Mouse (Mus musculus) mouse trophoblast stem cell (cell line): ENCODE measurements at regions not wholly inside any gene's neighbourhood (a gene's known extent, or its start where the extent isn't known, plus 50 kb on each side); places are given as distances from the start of the nearest gene placed in this dataset.

Source experiments
- in situ Hi-C, 2 experiments: fragments of 300-500 bp; cut with MseI, MboI; formaldehyde crosslinking; loops; 2 replicates in 1 of 2; 3 replicates in 1 of 2; pipeline ENCODE4 v1.15.1; 2025

DNA sequence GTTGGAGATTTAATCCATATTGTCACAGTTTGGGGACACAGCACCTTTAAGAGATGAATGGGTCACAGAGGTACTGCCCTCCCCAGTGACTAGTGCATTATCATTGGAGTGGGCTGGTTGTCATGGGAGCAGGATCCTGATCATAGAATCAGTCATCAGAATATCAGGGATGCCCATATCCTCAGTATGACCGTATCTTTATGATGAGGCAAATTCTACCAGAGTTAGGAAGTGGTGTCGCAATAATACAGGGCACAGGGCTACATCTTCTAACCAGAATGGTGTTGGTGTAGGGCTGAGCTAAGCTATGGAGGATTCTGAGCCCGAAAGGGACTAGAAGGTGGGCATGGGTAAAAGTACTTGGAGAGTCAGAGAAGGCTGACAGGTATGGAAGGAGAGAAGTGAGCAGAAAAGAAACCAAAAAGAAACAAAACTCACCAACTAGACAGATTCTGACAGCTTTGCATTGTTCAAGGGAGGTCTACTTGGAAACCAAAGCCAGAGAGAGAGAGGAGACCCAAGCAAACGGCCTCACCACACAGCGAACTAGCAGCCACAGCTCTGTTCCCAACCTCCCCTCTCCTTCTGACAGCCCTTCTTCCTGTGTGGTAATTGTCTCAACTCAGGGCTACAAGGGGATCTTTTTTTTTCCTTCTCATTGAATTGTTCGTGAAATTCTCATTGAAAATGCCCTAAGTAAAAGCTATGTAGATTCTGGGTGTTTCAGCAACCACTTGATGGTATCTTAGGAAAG lies 129.2 kb downstream of the Lrrc30 start:
- in situ Hi-C loops: no loop called here

DNA sequence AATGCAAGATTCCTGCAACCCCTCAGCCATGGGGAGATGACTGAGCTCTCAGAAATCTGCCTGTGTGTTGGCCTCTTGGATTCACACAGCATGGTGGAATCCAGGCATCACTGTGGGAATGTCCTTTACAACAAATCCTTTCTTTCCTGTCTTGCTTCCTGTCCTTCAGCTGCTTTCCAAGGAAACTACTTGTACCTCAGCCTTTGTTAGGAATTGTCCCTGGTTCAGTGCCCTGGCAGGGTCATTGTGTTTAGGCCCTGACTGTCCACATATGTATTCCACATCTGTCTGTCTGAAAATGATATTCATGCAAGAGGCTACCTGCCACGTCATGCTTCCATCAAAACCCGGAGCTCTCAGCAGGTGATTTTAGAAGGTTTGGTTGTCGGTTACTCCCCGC lies 129.9 kb downstream of the Lrrc30 start:
- in situ Hi-C loops: no loop called here

- in situ Hi-C loops: no loop called here
Observed at GRCm38 (mm10) chr17:67499783-67500641, 132.5 kb downstream of the Lrrc30 start.

- in situ Hi-C loops: no loop called here
Observed at GRCm38 (mm10) chr17:67497380-67497779, 135.1 kb downstream of the Lrrc30 start.

- in situ Hi-C loops: no loop called here
Observed at GRCm38 (mm10) chr17:67480463-67480862, 126.2 kb upstream of the Ptprm start.

DNA sequence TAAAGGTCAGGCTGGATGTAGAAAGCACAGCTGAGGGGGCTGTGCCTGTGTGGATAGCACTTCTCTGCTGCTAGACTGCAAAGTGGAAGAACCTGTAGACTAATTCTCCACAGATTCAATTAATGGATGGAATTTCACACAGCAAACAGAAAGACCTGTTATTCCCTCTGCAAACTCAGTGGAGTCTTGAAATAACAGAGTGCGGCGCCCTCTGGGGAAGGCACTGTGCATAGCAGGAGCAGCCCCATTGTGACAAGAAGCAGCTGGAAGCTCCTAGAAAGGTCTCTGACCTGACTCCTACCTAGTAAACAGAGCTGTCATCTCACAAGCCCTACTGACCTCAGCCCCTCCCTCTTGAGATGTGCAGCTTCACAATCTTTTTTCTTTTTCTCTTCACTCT lies 118.9 kb upstream of the Ptprm start:
- in situ Hi-C loops: loop anchor here in 1 of 2 experiments (10.0 kb wide), 1 partner anchor 118 kb away; the partner anchor contains the start of gene Ptprm

DNA sequence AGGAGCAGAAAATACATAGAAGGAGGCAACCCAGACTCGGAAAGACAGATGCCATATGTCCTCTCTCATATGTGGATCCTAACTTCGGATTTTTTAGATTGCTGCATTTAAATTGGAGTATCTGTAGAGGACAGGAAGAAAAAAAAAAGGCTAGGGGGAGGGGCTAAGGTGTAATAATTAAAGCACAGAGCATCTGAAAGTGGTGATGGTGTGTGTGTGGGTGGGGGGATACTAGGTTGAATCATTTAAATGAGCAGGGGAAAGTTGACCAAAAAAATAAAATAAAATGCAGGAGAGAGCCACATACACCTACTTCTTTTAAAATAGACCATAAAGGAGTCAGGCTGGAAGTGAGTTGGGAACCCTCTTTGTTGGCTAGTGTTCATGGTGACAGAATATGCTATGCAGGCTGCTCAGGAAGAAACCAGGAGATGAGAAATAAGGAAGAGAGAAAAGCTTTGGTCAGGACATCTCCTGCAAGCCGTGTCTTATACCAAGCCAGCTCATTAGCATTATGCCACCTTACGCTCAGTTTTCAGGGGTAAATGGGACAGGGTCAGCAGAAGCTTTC lies 104.7 kb upstream of the Ptprm start:
- in situ Hi-C loops: no loop called here

DNA sequence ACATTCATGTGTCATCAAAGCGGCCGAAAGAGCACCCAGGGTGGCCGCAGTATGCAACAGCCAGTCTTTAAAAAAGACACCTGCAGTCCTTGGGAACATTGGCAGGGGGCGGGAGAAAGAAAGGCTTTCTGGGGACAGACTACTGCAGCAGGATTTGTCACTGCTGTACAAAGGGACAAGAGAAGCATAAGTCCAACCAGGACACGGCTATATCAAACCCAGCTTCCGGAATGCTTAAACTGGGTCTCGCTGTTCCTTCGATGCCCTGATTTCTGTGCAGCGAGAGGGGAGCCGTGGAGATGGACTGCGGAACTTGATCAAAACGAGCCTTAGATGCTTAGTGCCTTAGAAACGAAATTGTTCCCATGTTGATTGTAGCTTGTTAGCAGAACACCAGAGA lies 97.7 kb upstream of the Ptprm start:
- in situ Hi-C loops: no loop called here

GRCm38 (mm10) chr17:67451081-67451480 lies 96.8 kb upstream of the Ptprm start:
- in situ Hi-C loops: no loop called here

GRCm38 (mm10) chr17:67450021-67450420 lies 95.8 kb upstream of the Ptprm start:
- in situ Hi-C loops: no loop called here

DNA sequence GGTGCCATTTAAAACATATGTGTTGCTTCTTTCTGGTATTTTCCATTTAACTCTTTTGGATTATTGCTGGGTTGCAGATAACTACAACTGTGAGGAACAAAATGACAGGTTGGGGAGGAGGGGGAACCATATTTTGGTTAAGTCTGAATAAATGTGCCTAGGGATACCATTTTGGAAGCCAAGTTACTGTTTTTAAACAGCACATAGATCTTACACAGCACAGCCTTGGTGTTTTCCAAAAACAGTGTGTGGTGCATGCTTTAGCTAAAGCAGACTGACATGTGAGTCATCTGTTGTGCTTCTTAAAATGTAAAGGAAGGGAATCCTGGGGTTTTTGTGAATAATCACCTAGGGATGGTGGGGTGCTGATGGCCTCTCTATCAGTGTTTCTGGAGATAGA lies 91.7 kb upstream of the Ptprm start:
- in situ Hi-C loops: no loop called here

DNA sequence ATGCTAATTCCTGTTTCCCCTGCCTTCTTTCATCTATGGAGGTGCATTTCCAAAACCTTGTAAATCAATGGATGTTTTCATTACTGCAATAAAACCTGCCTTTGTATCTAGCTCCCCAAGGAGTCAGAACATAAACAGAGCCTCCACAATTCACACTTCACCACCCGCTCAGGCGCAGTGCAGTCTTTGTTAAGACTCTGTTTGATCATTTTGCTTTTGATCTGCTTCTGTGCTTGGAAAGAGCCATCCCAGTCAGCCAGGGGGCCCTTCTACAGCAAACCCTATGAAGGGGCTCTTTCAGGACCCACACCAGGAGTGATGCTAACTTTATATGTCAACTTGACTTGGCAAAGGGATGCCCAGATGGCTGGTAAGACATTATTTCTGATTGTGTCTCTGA lies 86.7 kb upstream of the Ptprm start:
- in situ Hi-C loops: no loop called here

GRCm38 (mm10) chr17:67419956-67420711 lies 65.9 kb upstream of the Ptprm start:
- in situ Hi-C loops: no loop called here

- in situ Hi-C loops: no loop called here
Observed at GRCm38 (mm10) chr17:67412546-67413250, 58.4 kb upstream of the Ptprm start.

DNA sequence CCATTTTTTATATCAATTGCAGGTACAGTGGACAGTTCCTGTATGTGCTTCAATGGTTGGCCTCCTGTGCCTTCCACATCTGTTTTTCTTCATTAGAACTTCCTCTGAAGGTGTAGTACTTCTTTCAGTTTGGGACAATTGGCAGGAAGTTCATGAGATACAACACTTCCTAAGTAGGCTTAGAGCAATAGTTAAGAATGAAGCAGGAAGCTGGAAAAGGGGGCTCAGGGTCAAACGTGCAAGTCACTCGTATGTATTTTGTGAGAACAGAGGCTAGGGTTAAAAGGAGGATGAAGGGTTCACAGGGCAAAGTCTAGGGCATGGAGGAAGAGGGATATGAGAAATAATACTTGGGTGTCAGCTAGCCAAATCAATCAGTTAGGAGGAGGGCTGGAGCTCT lies 55.7 kb upstream of the Ptprm start:
- in situ Hi-C loops: no loop called here

DNA sequence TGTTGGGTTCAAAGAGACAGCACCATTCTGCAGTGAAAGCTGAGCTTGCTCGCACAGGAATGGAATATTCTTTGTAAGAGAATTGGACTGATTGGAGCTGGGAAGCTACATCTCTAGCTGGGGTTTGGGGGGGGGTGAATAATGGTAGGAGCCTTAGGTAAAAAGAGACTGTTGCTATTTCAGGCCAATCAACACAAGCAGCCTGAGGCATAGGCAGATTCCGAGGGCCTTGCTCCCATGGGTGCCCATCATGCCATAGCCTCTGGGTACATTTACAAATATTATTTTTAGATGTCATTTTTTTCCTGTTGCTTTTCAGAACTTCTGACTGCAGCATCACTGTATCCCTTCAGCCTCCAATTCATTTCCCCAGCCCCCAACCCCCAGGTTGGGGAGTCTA lies 51.7 kb upstream of the Ptprm start:
- in situ Hi-C loops: no loop called here
